Mouse (Mus musculus) heart, postnatal 0 days (tissue): ENCODE data around the gene Fbxo5.

ENCODE experiments used
- CTCF ChIP-seq: IDR thresholded peaks from 2 replicates; pipeline ENCODE4 v1.5.1; 2016; ENCODE audit warnings: antibody characterized with exemption, control low read depth, low read depth
- EP300 ChIP-seq: IDR thresholded peaks from 2 replicates; pipeline ENCODE4 v1.6.1; 2016; ENCODE audit warnings: antibody characterized with exemption, low read depth

- TF ChIP-seq CTCF: no peak
- TF ChIP-seq EP300: no peak
These were observed 1.7 kb downstream of the Fbxo5 start for GRCm38 (mm10) chr10:5803739-5804138.
